Mouse (Mus musculus) ES-Bruce4 (cell line): Measurements from ENCODE around the gene Astn1.

Source experiments
- CTCF ChIP-seq: IDR thresholded peaks from one replicate; pipeline ENCODE4 v1.8.1; 2011; ENCODE audit warnings: low read depth, low read length
- EP300 ChIP-seq: IDR thresholded peaks from 2 replicates; pipeline ENCODE4 v1.6.1; 2011; ENCODE audit warnings: low read depth, low read length; ENCODE audit not compliant: insufficient read depth
- POLR2A ChIP-seq: IDR thresholded peaks from one replicate; pipeline ENCODE4 v1.8.1; 2011; ENCODE audit warnings: low read length; ENCODE audit not compliant: insufficient read depth

DNA sequence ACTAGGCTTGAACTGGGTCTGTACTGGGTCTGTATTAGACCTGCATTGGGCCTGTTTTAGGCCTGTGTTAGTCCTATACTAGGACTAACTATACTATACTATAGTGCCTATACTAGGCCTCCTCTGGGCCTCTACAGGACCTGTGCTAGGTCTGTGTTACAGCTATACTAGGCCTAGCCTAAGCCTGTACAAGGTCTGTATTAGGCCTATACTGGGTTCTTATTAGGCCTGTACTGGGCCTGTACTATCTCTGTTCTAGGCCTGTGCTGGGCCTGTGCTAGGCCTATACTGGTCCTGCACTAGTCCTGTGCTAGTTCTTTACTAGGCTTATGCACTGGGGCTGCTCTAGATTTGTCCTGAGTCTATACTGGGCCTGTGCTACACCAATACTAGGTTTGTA is 90.6 kb downstream of the Astn1 start:
- TF ChIP-seq CTCF (no peak), EP300 (no peak), POLR2A (no peak)
